Mouse (Mus musculus): Measurements from ENCODE around the gene Il17rd. TPM values are rescaled to one million over a fixed set of nuclear protein-coding genes. Genes with fewer than 3 reads are reported as not detected.

Il17rd gene
- polyA plus RNA-seq, 1 experiment from 2014 or later: 1.1 TPM

- no peaks in the 10 kb centered on the region for H3K27me3 ChIP-seq (ENCODE audit: control insufficient read depth, insufficient read depth, low read length)
- DNase-seq (ENCODE audit: low spot score) (no peak), ATAC-seq (ENCODE audit: low FRiP score, low TSS enrichment) (no peak)
- H3K27ac ChIP-seq (replicated peaks): no peak overlapping the region
- H3K9ac ChIP-seq (ENCODE audit: low read length): no peak overlapping the region
- 78% methylated on average over 5 of the region's 5 CpGs for WGBS
- H3K4me1 ChIP-seq (replicated peaks; ENCODE audit: control insufficient read depth, insufficient read depth): no peaks in the 10 kb centered on the region
- H3K4me2 ChIP-seq (replicated peaks; ENCODE audit: low read depth): no peak overlapping the region
- TF ChIP-seq CTCF (IDR thresholded peaks at IDR 0.05; ENCODE audit: low read depth) (no peak), EP300 (optimal IDR thresholded peaks at IDR 0.05) (no peak)
- H3K4me3 ChIP-seq (ENCODE audit: low read depth, low read length): no peak overlapping the region
- H3K9me3 ChIP-seq (ENCODE audit: control insufficient read depth, low read length): no peaks in the 10 kb centered on the region
- no peaks in the 10 kb centered on the region for H3K36me3 ChIP-seq (ENCODE audit: control insufficient read depth, insufficient read depth, low read length)
Observed at GRCm38 (mm10) chr14:27085471-27085870, 46.7 kb downstream of the Il17rd start.

- no peak overlapping the region for H3K9ac ChIP-seq (ENCODE audit: low read length)
- H3K4me2 ChIP-seq (replicated peaks; ENCODE audit: low read depth): no peak overlapping the region
- H3K36me3 ChIP-seq (ENCODE audit: control insufficient read depth, insufficient read depth, low read length): no peaks in the 10 kb centered on the region
- no peak for TF ChIP-seq CTCF (IDR thresholded peaks at IDR 0.05; ENCODE audit: low read depth)
- no peak for TF ChIP-seq EP300 (optimal IDR thresholded peaks at IDR 0.05)
- H3K27ac ChIP-seq (replicated peaks): no peak overlapping the region
- H3K4me1 ChIP-seq (replicated peaks; ENCODE audit: control insufficient read depth, insufficient read depth): no peaks in the 10 kb centered on the region
- no peaks in the 10 kb centered on the region for H3K9me3 ChIP-seq (ENCODE audit: control insufficient read depth, low read length)
- DNase-seq (ENCODE audit: low spot score) (no peak), ATAC-seq (ENCODE audit: low FRiP score, low TSS enrichment) (no peak)
- no peak overlapping the region for H3K4me3 ChIP-seq (ENCODE audit: low read depth, low read length)
- H3K27me3 ChIP-seq (ENCODE audit: control insufficient read depth, insufficient read depth, low read length): no peaks in the 10 kb centered on the region
- 68% methylated on average over 4 of the region's 4 CpGs for WGBS
Observed at GRCm38 (mm10) chr14:27085999-27086398, 47.3 kb downstream of the Il17rd start.

- no peaks in the 10 kb centered on the region for H3K4me1 ChIP-seq (replicated peaks; ENCODE audit: control insufficient read depth, insufficient read depth)
- H3K9ac ChIP-seq (ENCODE audit: low read length): no peak overlapping the region
- DNase-seq (ENCODE audit: low spot score) (no peak), ATAC-seq (ENCODE audit: low FRiP score, low TSS enrichment) (no peak)
- no peak overlapping the region for H3K4me3 ChIP-seq (ENCODE audit: low read depth, low read length)
- TF ChIP-seq CTCF (IDR thresholded peaks at IDR 0.05; ENCODE audit: low read depth): no peak
- TF ChIP-seq EP300 (optimal IDR thresholded peaks at IDR 0.05): no peak
- no peaks in the 10 kb centered on the region for H3K36me3 ChIP-seq (ENCODE audit: control insufficient read depth, insufficient read depth, low read length)
- 76% methylated on average over 5 of the region's 5 CpGs for WGBS
- H3K27ac ChIP-seq (replicated peaks): no peak overlapping the region
- H3K4me2 ChIP-seq (replicated peaks; ENCODE audit: low read depth): no peak overlapping the region
- H3K27me3 ChIP-seq (ENCODE audit: control insufficient read depth, insufficient read depth, low read length): no peaks in the 10 kb centered on the region
- no peaks in the 10 kb centered on the region for H3K9me3 ChIP-seq (ENCODE audit: control insufficient read depth, low read length)
Observed at GRCm38 (mm10) chr14:27094247-27094646, 55.5 kb downstream of the Il17rd start.

- Histone ChIP-seq H3K4me3 (ENCODE audit: low read depth, low read length) (no peak overlapping the region), H3K9ac (ENCODE audit: low read length) (no peak overlapping the region), H3K36me3 (ENCODE audit: control insufficient read depth, insufficient read depth, low read length) (peaks cover 6% of the 10 kb centered on the region), H3K4me2 (replicated peaks; ENCODE audit: low read depth) (no peak overlapping the region), H3K27ac (replicated peaks) (no peak overlapping the region), H3K9me3 (ENCODE audit: control insufficient read depth, low read length) (no peaks in the 10 kb centered on the region), H3K4me1 (replicated peaks; ENCODE audit: control insufficient read depth, insufficient read depth) (no peaks in the 10 kb centered on the region), H3K27me3 (ENCODE audit: control insufficient read depth, insufficient read depth, low read length) (no peaks in the 10 kb centered on the region)
- ATAC-seq (ENCODE audit: low FRiP score, low TSS enrichment): no peak; the same call in 1 of the 2 replicates
- TF ChIP-seq CTCF (IDR thresholded peaks at IDR 0.05; ENCODE audit: low read depth) (no peak), EP300 (optimal IDR thresholded peaks at IDR 0.05) (no peak)
- DNase-seq (ENCODE audit: low spot score): no peak
- 75% methylated on average over 9 of the region's 9 CpGs for WGBS
Observed at GRCm38 (mm10) chr14:27096133-27096532, 57.4 kb downstream of the Il17rd start.

GRCm38 (mm10) chr14:27096779-27097178 lies 58.0 kb downstream of the Il17rd start:
- Histone ChIP-seq H3K36me3 (ENCODE audit: control insufficient read depth, insufficient read depth, low read length) (peaks cover 6% of the 10 kb centered on the region), H3K9ac (ENCODE audit: low read length) (no peak overlapping the region), H3K4me3 (ENCODE audit: low read depth, low read length) (no peak overlapping the region), H3K9me3 (ENCODE audit: control insufficient read depth, low read length) (no peaks in the 10 kb centered on the region), H3K4me1 (replicated peaks; ENCODE audit: control insufficient read depth, insufficient read depth) (no peaks in the 10 kb centered on the region), H3K4me2 (replicated peaks; ENCODE audit: low read depth) (no peak overlapping the region), H3K27ac (replicated peaks) (no peak overlapping the region), H3K27me3 (ENCODE audit: control insufficient read depth, insufficient read depth, low read length) (no peaks in the 10 kb centered on the region)
- DNase-seq (ENCODE audit: low spot score) (peak; percentile 76), ATAC-seq (ENCODE audit: low FRiP score, low TSS enrichment) (peak; percentile 48)
- no peak for TF ChIP-seq EP300 (optimal IDR thresholded peaks at IDR 0.05)
- peak; percentile 96 for TF ChIP-seq CTCF (IDR thresholded peaks at IDR 0.05; ENCODE audit: low read depth)
- WGBS: 12% methylated on average over 3 of the region's 3 CpGs

GRCm38 (mm10) chr14:27101735-27102134 lies 63.0 kb downstream of the Il17rd start:
- WGBS: 41% methylated on average over 7 of the region's 7 CpGs
- Histone ChIP-seq H3K4me1 (replicated peaks; ENCODE audit: control insufficient read depth, insufficient read depth) (no peaks in the 10 kb centered on the region), H3K9ac (ENCODE audit: low read length) (no peak overlapping the region), H3K4me3 (ENCODE audit: low read depth, low read length) (no peak overlapping the region), H3K9me3 (ENCODE audit: control insufficient read depth, low read length) (no peaks in the 10 kb centered on the region), H3K36me3 (ENCODE audit: control insufficient read depth, insufficient read depth, low read length) (peaks cover 6% of the 10 kb centered on the region), H3K27ac (replicated peaks) (no peak overlapping the region), H3K4me2 (replicated peaks; ENCODE audit: low read depth) (no peak overlapping the region), H3K27me3 (ENCODE audit: control insufficient read depth, insufficient read depth, low read length) (no peaks in the 10 kb centered on the region)
- TF ChIP-seq CTCF (IDR thresholded peaks at IDR 0.05; ENCODE audit: low read depth) (no peak), EP300 (optimal IDR thresholded peaks at IDR 0.05) (no peak)
- ATAC-seq (ENCODE audit: low FRiP score, low TSS enrichment): peak; percentile 71
- peak; percentile 31 for DNase-seq (ENCODE audit: low spot score)

Measured in stomach, postnatal 0 days (tissue).